Mouse (Mus musculus) forebrain, embryonic 10.5 days (tissue): ENCODE data around the gene Hist1h3f. TPM values are rescaled to one million over a fixed set of nuclear protein-coding genes. Genes with fewer than 3 reads are reported as not detected.
"Not testable (repeated sequence)": the region's sequence is repeated elsewhere in the genome, so short reads cannot be mapped to it uniquely, and the experiment has no call there.

ENCODE experiments used
- DNase-seq: peaks from one replicate; pipeline ENCODE4 v3.0.0-alpha.2; 2017; ENCODE audit warnings: low spot score; ENCODE audit errors: extremely low spot score
- H3K27ac ChIP-seq: fragments of 300-500 bp; sonication (generic); 2 replicates; pipeline ENCODE4 v1.5.1; 2016; ENCODE audit warnings: mild to moderate bottlenecking
- H3K27me3 ChIP-seq: fragments of 300-500 bp; sonication (generic); 2 replicates; pipeline ENCODE4 v1.6.1; 2016; ENCODE audit warnings: mild to moderate bottlenecking; ENCODE audit not compliant: poor library complexity, severe bottlenecking
- H3K36me3 ChIP-seq: fragments of 300-500 bp; sonication (generic); replicated peaks from 2 replicates; pipeline ENCODE4 v1.6.1; 2016; ENCODE audit warnings: mild to moderate bottlenecking, moderate library complexity
- H3K4me1 ChIP-seq: fragments of 300-500 bp; sonication (generic); 2 replicates; pipeline ENCODE4 v1.6.1; 2016
- H3K4me3 ChIP-seq: fragments of 300-500 bp; sonication (generic); 2 replicates; pipeline ENCODE4 v1.5.1; 2016; ENCODE audit warnings: mild to moderate bottlenecking, moderate library complexity
- H3K9me3 ChIP-seq: fragments of 300-500 bp; sonication (generic); 2 replicates; pipeline ENCODE4 v1.6.1; 2016; ENCODE audit warnings: mild to moderate bottlenecking, moderate library complexity
- WGBS: fragments of 180-500 bp; shearing (Covaris S2); methylation state at CpG from one replicate; pipeline ENCODE4 v1.1.7; 2016; 5-methylcytosine and 5-hydroxymethylcytosine counted together
- polyA plus RNA-seq: library from polyadenylated mRNA; unstranded; fragments of >200 nt; fragmentation: Nextera tagmentation; extraction: Ambion mirVana; gene quantifications from 2 replicates; pipeline ENCODE4 v1.2.1, GENCODE M21; 2016

The Hist1h3f gene
- polyA plus RNA-seq, 1 experiment from 2014 or later = 1.7 TPM

- WGBS = 2% methylated on average over 7 of the region's 7 CpGs
- Histone ChIP-seq H3K9me3 (no peaks in the 10 kb centered on the region), H3K4me3 (peak overlapping the region; percentile 62), H3K36me3 (no peaks in the 10 kb centered on the region), H3K27ac (peak overlapping the region; percentile 95), H3K27me3 (no peaks in the 10 kb centered on the region), H3K4me1 (peaks cover 42% of the 10 kb centered on the region)
- peak; percentile 62 for DNase-seq
Observed at GRCm38 (mm10) chr13:23576351-23576881, 32.6 kb downstream of the Hist1h3f start.

- WGBS = 56% methylated on average over 6 of the region's 6 CpGs
- peak; percentile 30 for DNase-seq
- peaks cover 46% of the 10 kb centered on the region for H3K4me1 ChIP-seq
- peak overlapping the region; percentile 62 for H3K4me3 ChIP-seq
- no peaks in the 10 kb centered on the region for H3K9me3 ChIP-seq
- no peaks in the 10 kb centered on the region for H3K36me3 ChIP-seq
- no peaks in the 10 kb centered on the region for H3K27me3 ChIP-seq
- peak overlapping the region; percentile 95 for H3K27ac ChIP-seq
Observed at GRCm38 (mm10) chr13:23576906-23577639, 33.2 kb downstream of the Hist1h3f start.

DNA sequence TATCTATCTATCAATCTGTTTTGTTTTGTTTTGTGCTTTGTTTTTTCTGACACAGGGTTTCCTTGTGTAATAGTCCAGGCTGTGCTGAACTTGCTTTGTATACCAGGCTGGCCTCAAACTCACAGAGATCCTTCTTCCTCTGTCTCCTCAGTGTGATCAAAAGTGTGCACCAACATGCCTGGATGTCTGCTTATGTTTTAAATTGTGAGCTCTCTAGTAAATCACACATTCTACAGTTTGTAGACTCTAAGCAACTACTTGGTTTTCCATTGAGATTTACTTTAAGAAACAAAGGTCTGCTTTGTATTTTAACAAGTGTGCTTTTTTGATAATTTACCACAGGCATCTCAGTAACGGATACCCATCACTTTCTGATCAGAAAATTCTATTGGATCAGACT lies 34.0 kb downstream of the Hist1h3f start:
- no peak overlapping the region for H3K4me3 ChIP-seq
- no peaks in the 10 kb centered on the region for H3K36me3 ChIP-seq
- peak overlapping the region; percentile 95 for H3K27ac ChIP-seq
- no peaks in the 10 kb centered on the region for H3K27me3 ChIP-seq
- no peaks in the 10 kb centered on the region for H3K9me3 ChIP-seq
- H3K4me1 ChIP-seq = peaks cover 47% of the 10 kb centered on the region
- no peak for DNase-seq
- 88% methylated on average over 1 of the region's 1 CpGs for WGBS

DNA sequence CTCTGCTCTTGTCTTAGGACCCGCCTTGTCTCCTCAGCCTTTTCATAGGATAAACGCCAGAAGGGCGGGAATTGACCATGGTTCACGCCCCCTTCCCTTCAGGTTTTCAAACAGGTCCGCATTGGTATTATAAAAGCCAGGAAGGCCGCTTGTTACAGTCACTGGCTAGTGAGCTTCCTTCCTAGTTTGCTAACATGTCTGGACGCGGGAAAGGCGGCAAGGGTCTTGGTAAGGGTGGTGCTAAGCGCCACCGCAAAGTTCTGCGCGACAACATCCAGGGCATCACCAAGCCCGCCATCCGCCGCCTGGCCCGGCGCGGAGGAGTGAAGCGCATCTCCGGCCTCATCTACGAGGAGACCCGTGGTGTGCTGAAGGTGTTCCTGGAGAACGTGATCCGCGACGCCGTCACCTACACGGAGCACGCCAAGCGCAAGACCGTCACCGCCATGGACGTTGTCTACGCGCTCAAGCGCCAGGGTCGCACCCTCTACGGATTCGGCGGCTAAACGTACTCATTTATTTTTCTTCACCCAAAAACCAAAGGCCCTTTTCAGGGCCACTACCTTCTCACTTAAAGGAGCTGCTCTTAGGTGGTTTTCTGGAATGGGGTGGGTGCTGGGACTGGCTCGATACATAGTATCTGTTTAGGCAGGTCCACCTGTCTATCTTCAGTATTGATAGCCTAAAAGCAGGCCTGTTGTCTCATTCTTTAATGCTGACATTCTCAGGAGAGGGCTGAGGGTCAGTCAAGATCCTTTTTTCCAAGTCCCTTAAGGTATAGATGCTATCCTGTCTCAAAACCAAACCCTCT lies 37.8 kb downstream of the Hist1h3f start, which contains the start of gene Hist1h4d:
Hist1h4d (plus strand) TSS at position 191 of the 811 bp plus-strand sequence.
- under 1% methylated on average over 43 of the region's 43 CpGs for WGBS

DNA sequence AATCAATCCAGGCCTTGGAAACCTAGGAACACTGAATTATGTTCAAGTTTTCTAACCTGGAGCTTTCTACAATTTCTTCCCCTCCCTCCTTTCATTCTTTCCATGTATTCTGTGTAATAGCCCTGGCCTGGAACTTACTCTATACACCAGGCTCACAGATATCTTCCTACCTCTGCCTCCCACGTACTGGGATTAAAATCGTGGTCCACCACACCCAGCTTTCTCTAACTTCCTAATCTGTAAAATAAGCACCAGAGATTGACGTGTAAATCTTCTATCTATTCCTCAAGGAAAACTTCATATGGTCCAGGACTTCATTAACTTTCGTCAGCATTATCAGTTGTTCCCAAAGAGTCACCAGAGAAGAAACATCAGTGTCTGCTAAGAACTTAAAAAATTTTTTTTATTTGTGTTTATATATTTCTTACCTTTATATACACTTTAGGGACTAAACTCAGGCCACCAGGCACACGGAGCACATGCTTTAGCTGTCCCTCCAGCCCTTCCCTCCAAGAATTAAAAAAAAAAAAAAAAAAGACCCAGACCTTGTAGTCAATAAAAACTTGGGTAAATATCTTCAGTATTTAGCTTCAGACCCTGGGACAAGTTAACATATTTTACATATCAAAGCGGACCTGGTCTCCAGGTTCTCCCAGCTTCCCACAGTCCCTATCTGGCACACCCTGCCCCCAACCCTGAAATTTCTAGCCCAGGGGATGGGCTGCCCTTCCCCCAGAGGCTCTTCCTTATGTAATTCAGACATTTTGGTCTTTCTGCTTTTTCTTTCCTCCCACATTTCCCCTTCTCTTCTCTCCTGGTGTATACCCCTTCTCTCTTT lies 38.6 kb downstream of the Hist1h3f start:
- H3K36me3 ChIP-seq = no peaks in the 10 kb centered on the region
- peaks cover 58% of the 10 kb centered on the region for H3K4me1 ChIP-seq
- peak overlapping the region; percentile 94 for H3K27ac ChIP-seq
- DNase-seq = peak; percentile 31
- no peaks in the 10 kb centered on the region for H3K9me3 ChIP-seq
- 6% methylated on average over 6 of the region's 6 CpGs for WGBS
- H3K27me3 ChIP-seq = no peaks in the 10 kb centered on the region
- H3K4me3 ChIP-seq = peak overlapping the region; percentile 61

More for the DNA sequence above, 37.8 kb downstream of the Hist1h3f start, which contains the start of gene Hist1h4d:
- no peaks in the 10 kb centered on the region for H3K36me3 ChIP-seq
- no peaks in the 10 kb centered on the region for H3K9me3 ChIP-seq
- H3K4me3 ChIP-seq = peak within 1 kb of the TSS; percentile 61
- H3K27ac ChIP-seq = peak within 1 kb of the TSS; percentile 94
- H3K4me1 ChIP-seq = peaks cover 60% of the 10 kb centered on the region
- DNase-seq = peak; percentile 95
- no peaks in the 10 kb centered on the region for H3K27me3 ChIP-seq

DNA sequence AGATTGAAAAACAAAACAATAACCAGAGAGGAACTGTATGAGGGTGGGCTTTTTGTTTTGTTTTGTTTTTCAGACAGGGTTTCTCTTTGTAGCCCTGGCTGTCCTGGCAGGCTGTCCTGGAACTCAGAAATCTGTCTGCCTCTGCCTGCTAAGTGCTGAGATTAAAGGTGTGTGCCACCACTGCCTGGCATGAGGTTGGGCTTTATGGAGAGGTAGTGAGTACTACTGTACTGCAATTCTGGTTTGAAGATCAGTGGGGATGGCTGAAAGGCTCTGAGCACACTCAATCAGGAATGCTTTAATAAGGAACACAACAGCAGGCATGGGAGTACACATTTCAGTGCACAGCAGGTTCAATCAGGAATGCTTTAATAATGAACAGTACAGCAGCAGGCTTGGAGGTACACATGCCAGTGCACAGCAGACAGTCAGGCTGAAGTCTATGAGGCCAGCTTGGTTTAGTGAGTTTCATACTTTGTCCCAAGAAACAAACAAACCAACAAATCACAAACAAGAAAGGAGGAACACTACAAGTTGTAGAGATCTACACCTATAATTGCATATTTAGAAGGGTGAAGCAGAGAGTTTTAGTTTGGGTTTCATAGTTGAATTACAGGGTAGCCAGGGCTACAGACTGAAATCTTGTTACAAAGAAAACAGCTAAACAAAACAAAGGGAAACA lies 39.7 kb downstream of the Hist1h3f start:
- Histone ChIP-seq H3K4me1 (peaks cover 57% of the 10 kb centered on the region), H3K4me3 (peak overlapping the region; percentile 61), H3K9me3 (no peaks in the 10 kb centered on the region)

GRCm38 (mm10) chr13:23584331-23584730 lies 40.5 kb downstream of the Hist1h3f start:
- DNase-seq = peak; percentile 25
- Histone ChIP-seq H3K9me3 (no peaks in the 10 kb centered on the region), H3K27ac (peak overlapping the region; percentile 94)

More for the DNA sequence above, 39.7 kb downstream of the Hist1h3f start:
- DNase-seq = peak; percentile 30
- H3K27ac ChIP-seq = peak overlapping the region; percentile 94
- no peaks in the 10 kb centered on the region for H3K36me3 ChIP-seq
- no peaks in the 10 kb centered on the region for H3K27me3 ChIP-seq

DNA sequence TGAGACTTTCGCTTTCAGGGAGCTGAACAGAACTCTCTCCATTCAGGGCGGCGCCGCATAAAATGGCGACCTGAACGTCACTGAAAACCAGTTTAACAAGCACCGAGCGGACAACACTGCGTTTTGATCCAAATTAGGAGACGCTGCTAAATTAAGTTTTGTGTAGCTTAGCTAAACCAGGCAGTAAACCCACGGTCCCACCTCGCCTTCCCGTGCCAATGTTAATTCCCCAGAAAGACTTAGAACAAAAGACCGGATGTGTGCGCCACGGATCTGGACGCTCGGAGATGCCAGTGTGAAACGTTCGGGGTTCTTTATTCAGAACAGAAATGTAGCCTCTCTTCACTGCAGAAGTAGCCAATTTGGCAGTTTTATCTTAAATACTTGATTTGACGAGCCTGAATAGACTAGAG lies 41.2 kb downstream of the Hist1h3f start:
- Histone ChIP-seq H3K36me3 (no peaks in the 10 kb centered on the region), H3K4me3 (peak overlapping the region; percentile 55), H3K4me1 (peaks cover 57% of the 10 kb centered on the region), H3K27ac (peak overlapping the region; percentile 94), H3K9me3 (no peaks in the 10 kb centered on the region), H3K27me3 (no peaks in the 10 kb centered on the region)
- DNase-seq = peak; percentile 78
- WGBS = under 1% methylated on average over 21 of the region's 21 CpGs

More at GRCm38 (mm10) chr13:23584331-23584730, 40.5 kb downstream of the Hist1h3f start:
- peaks cover 57% of the 10 kb centered on the region for H3K4me1 ChIP-seq
- peak overlapping the region; percentile 55 for H3K4me3 ChIP-seq
- H3K36me3 ChIP-seq = no peaks in the 10 kb centered on the region
- no peaks in the 10 kb centered on the region for H3K27me3 ChIP-seq

DNA sequence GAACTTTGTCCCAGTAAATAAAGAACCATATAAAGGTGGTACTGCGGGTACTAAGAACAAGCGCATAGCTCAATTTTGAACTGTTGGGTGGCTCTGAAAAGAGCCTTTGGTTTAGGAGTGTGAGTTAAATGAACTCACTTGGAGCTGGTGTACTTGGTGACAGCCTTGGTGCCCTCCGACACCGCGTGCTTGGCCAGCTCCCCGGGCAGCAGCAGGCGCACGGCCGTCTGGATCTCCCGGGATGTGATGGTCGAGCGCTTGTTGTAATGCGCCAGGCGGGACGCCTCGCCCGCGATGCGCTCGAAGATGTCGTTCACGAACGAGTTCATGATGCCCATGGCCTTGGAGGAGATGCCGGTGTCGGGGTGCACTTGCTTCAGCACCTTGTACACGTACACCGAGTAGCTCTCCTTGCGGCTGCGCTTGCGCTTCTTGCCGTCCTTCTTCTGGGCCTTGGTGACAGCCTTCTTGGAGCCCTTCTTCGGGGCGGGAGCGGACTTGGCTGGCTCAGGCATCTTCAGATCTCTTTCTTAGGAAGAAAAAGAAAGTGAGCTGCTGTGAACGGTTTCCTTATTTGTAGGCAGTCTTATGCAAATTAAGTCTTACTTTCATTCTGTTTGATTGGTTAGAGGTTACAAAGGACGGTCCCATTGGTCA lies 41.7 kb downstream of the Hist1h3f start:
- H3K4me1 ChIP-seq = peaks cover 52% of the 10 kb centered on the region
- not testable (repeated sequence) for H3K27me3 ChIP-seq, H3K9me3 ChIP-seq, H3K36me3 ChIP-seq
- WGBS = under 1% methylated on average over 30 of the region's 36 CpGs
- DNase-seq = peak; percentile 80
- H3K4me3 ChIP-seq = peak overlapping the region; percentile 55
- peak overlapping the region; percentile 94 for H3K27ac ChIP-seq

DNA sequence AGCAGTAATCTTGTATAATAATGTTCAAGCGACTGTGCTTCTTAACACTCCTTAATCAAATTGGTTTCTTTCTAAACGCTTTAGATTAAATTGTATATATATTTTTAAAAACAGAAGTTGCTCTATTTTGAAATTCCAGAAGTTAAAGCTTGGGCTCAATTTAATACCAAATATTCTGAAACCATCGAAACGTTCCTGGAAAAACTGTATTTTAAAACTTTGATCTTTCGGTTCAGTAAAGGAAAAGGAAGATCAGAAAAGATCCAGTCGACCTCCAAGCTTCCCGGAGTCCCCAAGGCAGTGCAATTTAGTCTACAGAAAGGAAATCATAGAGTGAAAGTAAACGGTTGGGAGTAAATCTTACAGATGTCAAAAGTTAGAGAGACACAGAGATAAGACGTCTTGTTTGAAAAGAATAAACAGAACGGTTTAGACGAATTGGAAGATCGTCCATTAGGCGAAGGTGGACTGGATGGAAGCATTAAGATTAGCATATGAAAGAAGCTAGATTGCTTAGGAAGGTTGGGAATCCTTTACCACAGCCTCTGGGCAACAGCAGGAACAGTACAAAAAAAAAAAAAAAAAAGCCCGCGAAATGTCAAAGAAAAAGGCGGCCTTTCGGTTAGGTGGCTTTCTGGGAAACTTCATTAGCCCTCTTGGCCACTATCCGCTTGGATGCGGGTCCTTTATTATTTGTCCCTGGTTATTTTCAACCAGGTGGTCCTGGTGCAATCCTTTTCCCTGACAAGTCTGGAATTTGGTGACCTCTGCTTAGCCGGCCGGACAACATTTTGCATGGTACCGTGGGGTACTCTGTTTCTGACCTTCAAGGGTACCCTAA lies 42.5 kb downstream of the Hist1h3f start:
- Histone ChIP-seq H3K27me3 (no peaks in the 10 kb centered on the region), H3K4me1 (peaks cover 45% of the 10 kb centered on the region), H3K4me3 (peak overlapping the region; percentile 55), H3K9me3 (no peaks in the 10 kb centered on the region), H3K36me3 (no peaks in the 10 kb centered on the region), H3K27ac (peak overlapping the region; percentile 94)
- WGBS = 1% methylated on average over 22 of the region's 22 CpGs
- DNase-seq = peak; percentile 46

DNA sequence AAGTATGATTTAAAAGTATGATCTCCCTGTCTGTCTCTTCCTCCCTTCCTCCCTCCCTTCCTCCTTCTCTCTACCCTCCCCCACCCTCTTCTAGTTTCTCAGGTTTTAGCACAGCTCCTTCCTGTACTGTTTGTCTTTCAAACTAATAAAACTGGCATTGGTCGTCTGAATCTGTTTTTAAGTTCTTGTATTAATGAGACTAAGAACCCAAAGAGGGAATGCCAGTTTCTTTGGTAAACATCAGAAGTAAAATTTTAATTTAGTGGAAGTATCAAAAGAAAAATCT lies 43.0 kb downstream of the Hist1h3f start:
- Histone ChIP-seq H3K27me3 (no peaks in the 10 kb centered on the region), H3K36me3 (no peaks in the 10 kb centered on the region), H3K9me3 (no peaks in the 10 kb centered on the region), H3K4me1 (peaks cover 44% of the 10 kb centered on the region), H3K4me3 (peak overlapping the region; percentile 55), H3K27ac (peak overlapping the region; percentile 94)
- 7% methylated on average over 1 of the region's 1 CpGs for WGBS
- no peak for DNase-seq
